Mouse (Mus musculus): Measurements from ENCODE around the gene Sall2.

Sall2 gene

DNA sequence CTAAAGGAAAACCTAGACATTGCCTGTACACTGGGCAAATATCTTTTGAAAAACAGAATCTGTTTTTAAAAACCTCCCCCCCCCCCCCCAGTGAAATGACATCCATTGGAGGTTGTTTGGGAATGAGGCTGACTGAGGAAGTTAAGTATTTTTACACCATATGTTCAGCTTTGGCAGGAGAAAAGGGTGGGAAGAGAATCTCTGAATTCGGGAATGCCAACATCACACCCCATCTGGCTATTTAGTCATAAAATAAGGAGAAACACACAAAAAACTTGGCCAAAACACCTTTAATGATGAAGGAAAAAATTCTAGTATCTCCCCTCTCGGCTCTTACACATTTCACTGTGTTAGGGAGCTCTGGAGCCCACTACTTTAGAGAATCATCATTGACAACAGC lies 17.7 kb downstream of the Sall2 start:
- in situ Hi-C loops (cut with MboI; ENCODE audit: low pct_unique_long_range_greater_than_20kb in 1 of 2, low sequenced_read_pairs in 2 of 2, unreplicated experiment in 1 of 2), result loop anchor here in 1 of 2 experiments (25.0 kb wide), 1 partner anchor 399 kb away; the partner anchor contains the start of genes Ndrg2, Rnase13 and Tppp2

DNA sequence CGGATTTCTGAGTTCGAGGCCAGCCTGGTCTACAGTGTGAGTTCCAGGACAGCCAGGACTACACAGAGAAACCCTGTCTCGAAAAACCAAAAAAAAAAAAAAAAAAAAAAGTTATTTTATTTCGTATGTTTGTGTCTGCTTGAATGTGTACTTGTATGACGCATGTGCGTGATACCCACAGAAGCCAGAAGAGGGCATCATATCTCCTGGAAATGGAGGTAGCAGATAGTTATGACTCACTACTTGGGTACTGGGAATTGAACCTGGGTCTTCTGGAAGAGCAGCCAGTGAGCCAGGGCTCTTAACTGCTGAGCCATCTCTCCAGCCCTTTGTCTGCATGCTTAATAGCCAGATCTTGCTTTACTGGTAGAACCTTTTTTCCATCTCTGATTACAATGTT lies 18.2 kb downstream of the Sall2 start:
- in situ Hi-C loops (cut with MboI; ENCODE audit: low pct_unique_long_range_greater_than_20kb in 1 of 2, low sequenced_read_pairs in 2 of 2, unreplicated experiment in 1 of 2), result loop anchor here in 1 of 2 experiments (25.0 kb wide), 1 partner anchor 398 kb away; the partner anchor contains the start of genes Ndrg2, Rnase13 and Tppp2

DNA sequence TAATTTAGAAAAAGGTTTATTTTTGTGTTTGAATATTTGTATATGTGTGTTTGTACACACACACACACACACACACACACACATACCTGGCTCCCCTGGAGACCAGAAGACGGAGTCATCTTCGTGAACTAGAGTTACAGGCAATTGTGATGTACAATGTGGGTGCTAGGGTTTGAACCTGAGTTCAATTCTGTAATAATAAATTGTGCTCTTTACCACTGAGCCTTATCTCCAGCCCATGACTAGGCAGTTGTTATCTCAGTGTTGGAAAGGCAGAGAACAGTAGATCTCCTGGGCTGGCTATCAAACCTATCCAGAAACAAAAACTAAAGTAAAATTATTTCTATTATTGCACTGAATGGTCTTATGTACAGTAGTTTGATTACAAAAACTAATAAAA lies 22.5 kb downstream of the Sall2 start:
- in situ Hi-C loops (cut with MboI; ENCODE audit: low pct_unique_long_range_greater_than_20kb in 1 of 2, low sequenced_read_pairs in 2 of 2, unreplicated experiment in 1 of 2), result loop anchor here in 1 of 2 experiments (25.0 kb wide), 1 partner anchor 394 kb away; the partner anchor contains the start of genes Ndrg2, Rnase13 and Tppp2

DNA sequence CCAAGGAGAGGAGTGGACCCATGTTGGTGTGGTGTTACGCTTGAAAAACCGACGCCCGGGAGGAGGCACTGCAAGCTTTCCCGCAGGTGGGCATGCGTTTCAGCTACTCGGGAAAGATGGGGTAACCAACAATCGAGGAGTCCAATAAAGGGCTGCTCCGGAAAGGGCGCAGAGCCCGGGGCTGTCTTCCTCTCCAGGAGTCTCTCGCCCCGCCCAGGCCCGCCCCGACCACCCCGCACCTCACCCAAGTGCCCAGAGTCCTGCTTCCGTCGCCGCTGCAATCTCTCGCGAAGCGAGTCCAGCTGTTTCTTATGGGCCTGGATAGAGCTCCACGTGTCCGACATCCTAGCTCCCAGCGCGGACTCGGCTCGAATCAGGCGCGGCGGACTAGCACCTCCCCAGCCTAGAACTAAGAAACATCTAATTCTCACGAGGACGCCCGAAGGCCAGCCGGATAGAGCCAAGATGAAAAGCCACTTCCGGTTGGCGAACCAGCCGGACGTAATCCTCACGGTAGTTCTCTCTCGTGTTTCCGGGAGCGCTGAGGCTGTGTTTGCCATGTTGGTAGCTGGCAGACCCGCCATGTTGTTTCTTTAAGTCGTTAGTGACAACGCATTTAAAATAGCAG lies 23.8 kb downstream of the Sall2 start, which contains the start of gene Mettl3:
Mettl3 (minus strand) TSS at position 485 of the 628 bp plus-strand sequence.
- in situ Hi-C loops (cut with MboI; ENCODE audit: low pct_unique_long_range_greater_than_20kb in 1 of 2, low sequenced_read_pairs in 2 of 2, unreplicated experiment in 1 of 2), result loop anchor here in 1 of 2 experiments (25.0 kb wide), 1 partner anchor 392 kb away; the partner anchor contains the start of genes Ndrg2, Rnase13 and Tppp2

DNA sequence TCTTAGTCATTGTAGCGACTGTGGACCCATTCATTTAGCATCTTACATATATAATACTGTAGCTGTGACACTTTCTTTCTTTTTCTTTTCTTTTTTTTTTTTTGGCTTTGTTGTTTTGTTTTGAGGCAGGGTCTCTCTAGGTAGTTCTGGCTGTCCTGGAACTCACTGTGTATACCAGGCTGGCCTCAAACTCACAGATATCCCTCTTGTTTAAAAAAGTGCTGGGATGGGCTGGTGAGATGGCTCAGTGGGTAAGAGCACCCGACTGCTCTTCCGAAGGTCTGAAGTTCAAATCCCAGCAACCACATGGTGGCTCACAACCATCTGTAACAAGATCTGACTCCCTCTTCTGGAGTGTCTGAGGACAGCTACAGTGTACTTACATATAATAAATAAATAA lies 25.0 kb downstream of the Sall2 start:
- in situ Hi-C loops (cut with MboI; ENCODE audit: low pct_unique_long_range_greater_than_20kb in 1 of 2, low sequenced_read_pairs in 2 of 2, unreplicated experiment in 1 of 2), result loop anchor here in 1 of 2 experiments (25.0 kb wide), 1 partner anchor 391 kb away; the partner anchor contains the start of genes Ndrg2, Rnase13 and Tppp2

DNA sequence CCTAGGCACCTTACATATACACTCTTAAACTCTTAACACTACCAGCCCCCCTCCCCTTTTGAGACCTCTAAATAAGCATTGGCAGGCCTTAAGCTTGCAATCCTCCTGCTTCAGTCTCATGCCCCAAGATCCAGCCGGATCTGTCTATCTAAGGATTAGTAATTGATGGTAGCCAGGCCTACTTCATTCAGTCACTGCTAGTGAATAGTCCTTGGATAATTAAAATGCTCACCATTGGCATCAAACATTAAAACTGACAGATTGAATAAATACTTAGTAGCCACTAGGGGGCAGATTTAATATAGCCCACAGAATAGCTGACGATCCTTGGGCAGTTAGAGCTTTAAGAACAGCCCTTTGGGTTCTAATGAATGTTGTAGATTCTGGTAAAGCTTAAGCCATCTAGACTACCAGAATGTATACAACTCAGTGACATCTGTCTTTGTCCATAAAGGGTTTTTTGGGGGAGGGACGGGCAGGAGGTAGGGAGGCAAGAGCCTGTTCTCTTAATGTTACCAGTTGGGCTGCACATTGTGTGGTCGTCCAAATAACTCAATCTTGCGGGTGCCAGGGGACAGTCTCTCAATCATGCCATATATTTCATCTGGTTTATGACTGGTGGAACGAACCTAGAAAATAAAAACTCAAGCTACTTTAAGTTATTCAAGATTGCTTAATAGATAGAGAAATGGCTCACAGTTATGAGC lies 32.9 kb downstream of the Sall2 start:
- in situ Hi-C loops (cut with MboI; ENCODE audit: low pct_unique_long_range_greater_than_20kb in 1 of 2, low sequenced_read_pairs in 2 of 2, unreplicated experiment in 1 of 2), result no loop called here

DNA sequence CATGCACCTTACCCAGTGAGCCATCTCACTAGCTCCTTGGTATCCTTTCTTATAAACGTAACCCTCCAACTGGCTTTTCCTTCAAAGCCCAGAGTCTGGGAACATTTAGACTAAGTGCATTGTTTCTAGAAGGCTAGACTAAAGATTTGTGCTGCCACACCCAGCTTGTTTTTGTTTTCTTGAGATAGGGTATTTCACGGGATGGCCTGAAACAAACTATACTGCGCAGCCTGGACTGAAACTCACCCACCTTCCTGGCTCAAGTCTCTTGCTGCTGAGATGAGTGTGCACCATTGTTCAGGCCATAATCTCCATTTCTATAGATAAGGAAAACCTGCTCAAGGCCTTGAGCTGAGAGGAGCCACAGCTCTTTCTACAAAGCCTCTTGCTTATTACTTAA lies 44.4 kb downstream of the Sall2 start:
- in situ Hi-C loops (cut with MboI; ENCODE audit: low pct_unique_long_range_greater_than_20kb in 1 of 2, low sequenced_read_pairs in 2 of 2, unreplicated experiment in 1 of 2), result no loop called here

DNA sequence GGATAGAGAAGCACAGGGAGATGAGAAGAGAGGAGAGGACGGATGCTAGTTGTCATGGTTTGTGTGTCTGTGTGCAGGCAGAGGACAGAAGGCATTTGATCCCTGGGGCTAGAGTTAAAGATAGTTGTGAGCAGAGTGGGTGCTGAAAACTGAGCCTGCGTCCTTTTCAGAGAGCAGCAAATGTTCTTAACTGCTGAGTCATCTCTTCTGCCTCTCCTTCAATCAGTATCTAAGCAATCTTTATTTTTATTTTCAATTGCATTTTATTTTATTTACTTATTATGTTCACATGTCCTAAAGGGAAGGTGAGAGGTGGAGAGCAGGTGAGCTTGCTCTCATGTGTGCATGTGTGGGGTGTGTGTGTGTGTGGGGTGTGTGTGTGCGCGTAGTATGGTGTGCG lies 44.9 kb downstream of the Sall2 start:
- in situ Hi-C loops (cut with MboI; ENCODE audit: low pct_unique_long_range_greater_than_20kb in 1 of 2, low sequenced_read_pairs in 2 of 2, unreplicated experiment in 1 of 2), result no loop called here

DNA sequence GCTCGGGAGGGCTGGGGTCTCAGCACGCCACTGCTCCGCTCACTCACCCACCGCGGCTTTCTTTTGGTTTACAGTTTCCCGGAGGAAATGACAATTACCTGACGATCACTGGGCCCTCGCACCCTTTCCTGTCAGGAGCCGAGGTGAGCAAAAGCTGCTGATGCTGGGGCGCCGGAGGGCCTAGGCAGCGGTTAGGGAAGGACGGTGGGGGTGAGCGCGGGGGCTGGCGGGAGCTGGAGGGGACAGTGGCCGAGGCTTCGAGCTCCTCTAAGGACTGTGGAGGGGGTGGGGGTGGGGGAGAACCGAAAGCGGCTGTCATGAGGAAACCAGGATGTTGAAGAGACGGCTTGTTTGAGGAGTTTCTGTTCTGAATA lies 48.8 kb downstream of the Sall2 start:
- in situ Hi-C loops (cut with MboI; ENCODE audit: low pct_unique_long_range_greater_than_20kb in 1 of 2, low sequenced_read_pairs in 2 of 2, unreplicated experiment in 1 of 2), result no loop called here

DNA sequence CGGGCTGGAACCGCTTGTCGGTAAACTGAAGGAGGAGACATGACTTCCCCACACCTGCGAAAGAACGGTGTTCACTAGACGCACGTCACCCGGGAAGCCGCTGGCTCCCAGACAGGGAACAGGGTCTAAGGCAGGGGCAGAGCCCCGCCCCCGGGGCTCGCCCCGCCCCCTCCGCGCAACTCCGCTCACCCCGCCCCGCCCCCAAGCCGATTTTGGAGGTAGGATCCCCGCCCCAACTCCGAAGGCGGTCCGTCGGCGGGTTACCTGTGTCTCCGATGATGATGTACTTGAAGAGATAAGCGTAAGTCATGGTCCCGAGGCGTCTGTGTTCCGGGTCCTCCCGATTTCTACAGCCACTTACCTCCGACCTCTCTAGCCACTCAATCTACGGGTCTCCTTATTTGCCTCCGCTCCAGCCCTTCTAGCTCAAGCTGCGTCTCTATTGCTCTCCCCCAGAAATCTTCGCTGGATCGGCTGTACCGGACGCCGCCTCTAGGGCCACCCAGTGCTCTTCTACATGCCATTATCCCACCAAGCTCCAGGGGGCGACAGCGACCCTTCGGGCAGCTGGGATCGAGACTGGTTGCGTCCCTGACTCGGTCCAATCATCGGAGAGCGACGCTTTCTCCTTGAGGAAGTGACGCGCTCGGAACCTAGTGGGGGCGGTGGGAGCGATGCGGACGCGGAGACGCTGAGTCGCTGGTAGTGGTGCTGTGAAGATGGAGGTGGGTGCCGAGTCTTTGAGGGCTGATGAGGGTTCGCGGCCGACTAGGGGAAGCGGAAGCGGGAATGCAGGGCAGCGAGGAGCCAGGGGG lies 49.4 kb downstream of the Sall2 start, which contains the start of the genes Tox4 and Rab2b:
Tox4 (plus strand) TSS at position 215 of the 815 bp plus-strand sequence.
Rab2b (minus strand) TSS at position 614 of the 815 bp plus-strand sequence.
- in situ Hi-C loops (cut with MboI; ENCODE audit: low pct_unique_long_range_greater_than_20kb in 1 of 2, low sequenced_read_pairs in 2 of 2, unreplicated experiment in 1 of 2), result no loop called here

DNA sequence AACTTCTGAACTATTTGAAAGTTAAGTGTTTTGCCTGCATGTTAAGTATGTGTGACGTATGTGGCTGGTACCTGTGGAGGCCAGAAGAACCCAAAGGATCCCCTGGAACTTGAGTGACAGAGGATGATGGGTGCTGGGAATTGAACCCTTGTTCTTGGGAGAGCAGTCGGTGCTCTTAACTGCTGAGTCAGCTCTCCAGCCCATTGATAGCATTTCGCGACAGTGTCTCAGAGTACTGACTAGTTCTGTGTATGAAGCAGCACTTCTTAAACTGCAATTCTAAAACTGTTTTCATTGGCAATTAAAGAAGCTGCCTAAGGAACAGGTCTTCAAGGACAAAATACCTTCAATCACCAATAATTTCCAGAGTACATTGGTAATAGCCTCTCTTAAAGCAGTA lies 51.4 kb downstream of the Sall2 start:
- in situ Hi-C loops (cut with MboI; ENCODE audit: low pct_unique_long_range_greater_than_20kb in 1 of 2, low sequenced_read_pairs in 2 of 2, unreplicated experiment in 1 of 2), result no loop called here

DNA sequence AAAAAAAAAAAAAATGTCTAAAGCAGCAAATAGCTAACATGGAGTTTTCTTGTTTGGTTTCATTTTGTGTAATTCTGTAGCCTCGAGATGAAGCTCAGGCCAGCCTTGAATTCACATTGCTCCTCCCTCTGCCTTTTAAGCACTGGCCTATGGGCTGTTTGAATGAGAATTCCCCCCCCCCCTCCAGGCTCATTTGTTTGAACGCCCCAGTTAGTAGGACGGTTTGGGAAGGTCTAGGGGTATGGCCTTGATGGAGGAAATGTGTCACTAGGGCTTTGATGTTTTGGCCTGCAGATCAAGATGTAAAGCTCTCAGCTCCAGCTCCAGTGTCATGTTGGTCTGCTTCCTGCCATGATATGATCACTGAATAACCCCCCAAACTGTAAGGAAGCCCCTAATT lies 55.8 kb downstream of the Sall2 start:
- in situ Hi-C loops (cut with MboI; ENCODE audit: low pct_unique_long_range_greater_than_20kb in 1 of 2, low sequenced_read_pairs in 2 of 2, unreplicated experiment in 1 of 2), result no loop called here
